Mouse (Mus musculus) erythroblast, adult 5-6 weeks (primary cell): ENCODE results near the gene Gtsf1. TPM values are rescaled to one million over a fixed set of nuclear protein-coding genes. Genes with fewer than 3 reads are reported as not detected.

Source experiments
- ATAC-seq: replicated peaks from 2 replicates; pipeline ENCODE4 v1.8.0; 2016; ENCODE audit warnings: moderate number of reproducible peaks, mild to moderate bottlenecking, moderate TSS enrichment, inconsistent platforms; ENCODE audit not compliant: poor library complexity, low FRiP score, severe bottlenecking
- total RNA-seq, 2 experiments: library from RNA; stranded (forward) in 1 of 2; stranded (reverse) in 1 of 2; fragments of 150-400 nt in 1 of 2; fragments of 200-764, 138-1000 nt in 1 of 2; gene quantifications; 2 replicates each; pipeline versions ENCODE4 v1.2.3 to v1.2.4; 2015 to 2017; ENCODE audit warnings: low replicate concordance in 2 of 2

The Gtsf1 gene
- total RNA-seq, 2 experiments from 2014 or later: 10.4 TPM; not detected in 1

- no peak for ATAC-seq
Measured at GRCm38 (mm10) chr15:103359869-103360602, 70.2 kb downstream of the Gtsf1 start.

GRCm38 (mm10) chr15:103359122-103359510, 71.2 kb downstream of the Gtsf1 start:
- no peak for ATAC-seq

- ATAC-seq: no peak
Measured at GRCm38 (mm10) chr15:103358278-103359121, 71.8 kb downstream of the Gtsf1 start.

- ATAC-seq: no peak
Measured at GRCm38 (mm10) chr15:103357817-103358216, 72.5 kb downstream of the Gtsf1 start.

GRCm38 (mm10) chr15:103356130-103356529, 74.1 kb downstream of the Gtsf1 start:
- no peak for ATAC-seq

GRCm38 (mm10) chr15:103355420-103355819, 74.8 kb downstream of the Gtsf1 start:
- ATAC-seq: no peak

GRCm38 (mm10) chr15:103354690-103355089, 75.6 kb downstream of the Gtsf1 start:
- ATAC-seq: no peak

- ATAC-seq: no peak
Measured at GRCm38 (mm10) chr15:103353511-103354256, 76.6 kb downstream of the Gtsf1 start.

- peak; percentile 67 for ATAC-seq
Measured at GRCm38 (mm10) chr15:103352856-103353255, 77.4 kb downstream of the Gtsf1 start.

Other genes with a start within 250 kb of the Gtsf1 start
- 42.0 and 42.1 TPM in 2 replicates for gene Cbx5, start 190.7 kb downstream of the Gtsf1 start, total RNA-seq (2015; ENCODE audit: low replicate concordance)
- gene Cbx5, start 190.7 kb downstream of the Gtsf1 start, total RNA-seq (2017; ENCODE audit: low replicate concordance): 49.5 and 57.4 TPM in 2 replicates
- 130 and 135 TPM in 2 replicates for gene Hnrnpa1, start 190.0 kb downstream of the Gtsf1 start, total RNA-seq (2015; ENCODE audit: low replicate concordance)
- 189 and 286 TPM in 2 replicates for gene Hnrnpa1, start 190.0 kb downstream of the Gtsf1 start, total RNA-seq (2017; ENCODE audit: low replicate concordance)
- gene Nfe2, start 172.1 kb downstream of the Gtsf1 start, total RNA-seq (2015; ENCODE audit: low replicate concordance): 449 and 473 TPM in 2 replicates
- 629 and 671 TPM in 2 replicates for gene Nfe2, start 172.1 kb downstream of the Gtsf1 start, total RNA-seq (2017; ENCODE audit: low replicate concordance)
- gene Copz1, start 157.8 kb downstream of the Gtsf1 start, total RNA-seq (2015; ENCODE audit: low replicate concordance): 123 and 131 TPM in 2 replicates
- 54.0 and 56.5 TPM in 2 replicates for gene Copz1, start 157.8 kb downstream of the Gtsf1 start, total RNA-seq (2017; ENCODE audit: low replicate concordance)
- gene Gpr84, start 119.9 kb downstream of the Gtsf1 start, total RNA-seq (2015; ENCODE audit: low replicate concordance): 0.96 and 2.1 TPM in 2 replicates
- 0.70 and 1.3 TPM in 2 replicates for gene Gpr84, start 119.9 kb downstream of the Gtsf1 start, total RNA-seq (2017; ENCODE audit: low replicate concordance)
- 2.9 and 5.6 TPM in 2 replicates for gene Zfp385a, start 90.4 kb downstream of the Gtsf1 start, total RNA-seq (2015; ENCODE audit: low replicate concordance)
- 0.68 and 0.84 TPM in 2 replicates for gene Zfp385a, start 90.4 kb downstream of the Gtsf1 start, total RNA-seq (2017; ENCODE audit: low replicate concordance)
- 2.5 and 7.9 TPM in 2 replicates for gene Itga5, start 63.7 kb downstream of the Gtsf1 start, total RNA-seq (2015; ENCODE audit: low replicate concordance)
- 2.4 TPM in 2 replicates for gene Itga5, start 63.7 kb downstream of the Gtsf1 start, total RNA-seq (2017; ENCODE audit: low replicate concordance)
- gene Gtsf2, start 18.0 kb upstream of the Gtsf1 start, total RNA-seq (2015; ENCODE audit: low replicate concordance): not detected in 2 replicates
- gene Gtsf2, start 18.0 kb upstream of the Gtsf1 start, total RNA-seq (2017; ENCODE audit: low replicate concordance): not detected in 2 replicates
- gene Nckap1l, start 23.3 kb upstream of the Gtsf1 start, total RNA-seq (2015; ENCODE audit: low replicate concordance): 21.5 and 35.4 TPM in 2 replicates
- gene Nckap1l, start 23.3 kb upstream of the Gtsf1 start, total RNA-seq (2017; ENCODE audit: low replicate concordance): 27.9 and 28.0 TPM in 2 replicates
- 1.9 and 4.6 TPM in 2 replicates for gene Pde1b, start 72.6 kb upstream of the Gtsf1 start, total RNA-seq (2015; ENCODE audit: low replicate concordance)
- gene Pde1b, start 72.6 kb upstream of the Gtsf1 start, total RNA-seq (2017; ENCODE audit: low replicate concordance): 1.5 and 2.0 TPM in 2 replicates
- not detected in 2 replicates for gene Ppp1r1a, start 107.5 kb upstream of the Gtsf1 start, total RNA-seq (2015; ENCODE audit: low replicate concordance)
- not detected in 2 replicates for gene Ppp1r1a, start 107.5 kb upstream of the Gtsf1 start, total RNA-seq (2017; ENCODE audit: low replicate concordance)
- not detected in 2 replicates for gene Glycam1, start 134.6 kb upstream of the Gtsf1 start, total RNA-seq (2015; ENCODE audit: low replicate concordance)
- not detected in 2 replicates for gene Glycam1, start 134.6 kb upstream of the Gtsf1 start, total RNA-seq (2017; ENCODE audit: low replicate concordance)